Mouse (Mus musculus) ES-E14 (cell line): ENCODE data around the gene Uck2.

Experiments used
- CHD2 ChIP-seq: IDR thresholded peaks from 2 replicates; pipeline ENCODE4 v1.6.1; 2014; ENCODE audit warnings: mild to moderate bottlenecking, low read depth, low read length, inconsistent platforms
- MAFK ChIP-seq: IDR thresholded peaks from 2 replicates; pipeline ENCODE4 v1.6.1; 2014; ENCODE audit warnings: mild to moderate bottlenecking, low read depth, low read length, inconsistent platforms; ENCODE audit not compliant: insufficient read depth

- TF ChIP-seq CHD2 = no peak
- TF ChIP-seq MAFK = no peak
Observed at GRCm38 (mm10) chr1:167331106-167331505, 46.0 kb upstream of the Uck2 start.
